Mouse (Mus musculus) midbrain, embryonic 16.5 days (tissue): ENCODE measurements around the gene Lpar1. TPM values are rescaled to one million over a fixed set of nuclear protein-coding genes. Genes with fewer than 3 reads are reported as not detected.

Experiments used
- ATAC-seq: fragments of 200-750 bp; cut with Nextera tagmentation; 2 replicates; pipeline ENCODE4 v1.8.0; 2017; ENCODE audit warnings: moderate TSS enrichment
- H3K27ac ChIP-seq: fragments of 300-500 bp; sonication (generic); 2 replicates; pipeline ENCODE4 v1.5.1; 2014; ENCODE audit warnings: mild to moderate bottlenecking, low read length, mixed read lengths
- H3K27me3 ChIP-seq: fragments of 300-500 bp; sonication (generic); 2 replicates; pipeline ENCODE4 v1.6.1; 2014; ENCODE audit warnings: low read depth, low read length, mixed read lengths; ENCODE audit not compliant: control insufficient read depth, insufficient read depth
- H3K36me3 ChIP-seq: fragments of 300-500 bp; sonication (generic); 2 replicates; pipeline ENCODE4 v1.6.1; 2014; ENCODE audit warnings: mild to moderate bottlenecking, low read length, moderate library complexity, mixed read lengths; ENCODE audit not compliant: control insufficient read depth, insufficient read depth
- H3K4me1 ChIP-seq: fragments of 300-500 bp; sonication (generic); 2 replicates; pipeline ENCODE4 v1.6.1; 2014; ENCODE audit warnings: mild to moderate bottlenecking, low read length, mixed read lengths; ENCODE audit not compliant: control insufficient read depth, insufficient read depth
- H3K4me2 ChIP-seq: fragments of 300-500 bp; sonication (generic); 2 replicates; pipeline ENCODE4 v1.6.1; 2014; ENCODE audit warnings: mild to moderate bottlenecking, low read length, mixed read lengths
- H3K4me3 ChIP-seq: fragments of 300-500 bp; sonication (generic); 2 replicates; pipeline ENCODE4 v1.5.1; 2014; ENCODE audit warnings: low read depth, mild to moderate bottlenecking, low read length, moderate library complexity, mixed read lengths
- H3K9ac ChIP-seq: fragments of 300-500 bp; sonication (generic); 2 replicates; pipeline ENCODE4 v1.6.1; 2014; ENCODE audit warnings: low read depth, low read length, mixed read lengths
- H3K9me3 ChIP-seq: fragments of 300-500 bp; sonication (generic); replicated peaks from 2 replicates; pipeline ENCODE4 v1.6.1; 2014; ENCODE audit warnings: mild to moderate bottlenecking, low read length, mixed read lengths; ENCODE audit not compliant: control insufficient read depth, poor library complexity, severe bottlenecking
- WGBS: fragments of 180-500 bp; shearing (Covaris S2); extraction: QIAGEN DNeasy Blood & Tissue Kit; methylation state at CpG from one replicate; pipeline ENCODE4 v1.1.7; 2014; 5-methylcytosine and 5-hydroxymethylcytosine counted together
- polyA plus RNA-seq: library from polyadenylated mRNA; unstranded; fragments of >200 nt; fragmentation: Nextera tagmentation; extraction: Ambion mirVana; gene quantifications from 2 replicates; pipeline ENCODE4 v1.2.1, GENCODE M21; 2015

The Lpar1 gene
- polyA plus RNA-seq, 1 experiment from 2014 or later: 23.8 TPM

GRCm38 (mm10) chr4:58423276-58423930 is 130.3 kb downstream of the Lpar1 start:
- no peaks in the 10 kb centered on the region for H3K27me3 ChIP-seq
- WGBS: 84% methylated on average over 9 of the region's 9 CpGs
- H3K27ac ChIP-seq: no peak overlapping the region
- no peaks in the 10 kb centered on the region for H3K4me1 ChIP-seq
- H3K36me3 ChIP-seq: no peaks in the 10 kb centered on the region
- no peaks in the 10 kb centered on the region for H3K9me3 ChIP-seq
- H3K4me3 ChIP-seq: no peak overlapping the region
- H3K9ac ChIP-seq: no peak overlapping the region
- no peak for ATAC-seq
- no peak overlapping the region for H3K4me2 ChIP-seq

DNA sequence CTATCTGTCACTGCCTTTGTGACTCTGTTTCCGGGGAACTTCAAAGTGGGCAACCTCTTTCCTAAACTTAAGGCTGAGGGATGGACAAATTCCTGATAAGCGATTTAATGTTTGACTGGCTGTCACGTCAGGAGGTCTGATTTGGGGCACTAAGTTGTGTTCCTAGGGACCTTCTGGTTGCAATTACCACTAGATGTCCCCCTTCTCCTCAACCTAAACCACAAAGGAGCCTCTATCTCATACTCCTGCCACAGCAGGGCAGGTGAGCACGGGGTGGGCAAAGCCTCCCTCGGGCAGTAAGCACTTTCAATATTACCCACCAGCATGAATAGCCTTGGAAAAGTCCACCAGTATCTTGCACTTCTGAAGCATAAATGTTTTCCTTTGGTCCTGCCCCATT is 134.5 kb downstream of the Lpar1 start:
- no peak overlapping the region for H3K27ac ChIP-seq
- no peak for ATAC-seq

DNA sequence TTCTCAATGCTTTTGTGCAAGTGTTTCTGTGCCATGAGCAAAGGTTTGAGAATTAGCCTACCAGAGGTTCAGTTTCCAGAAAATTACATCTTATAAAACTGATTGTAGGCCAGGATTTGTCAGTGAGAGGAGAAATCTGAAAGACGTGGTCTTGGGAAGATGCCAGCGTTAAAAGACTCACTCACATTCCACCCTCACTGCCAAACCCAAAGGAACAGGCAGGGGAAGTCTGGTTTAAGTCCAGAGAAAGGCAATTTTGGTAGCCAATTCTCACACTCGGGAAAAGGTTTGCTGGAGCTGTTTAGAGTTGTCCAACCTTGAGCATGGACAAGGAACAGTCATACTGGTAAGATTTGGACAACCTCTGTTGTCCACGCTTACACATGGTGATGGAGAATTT is 136.4 kb downstream of the Lpar1 start:
- Histone ChIP-seq H3K4me2 (no peak overlapping the region), H3K27me3 (no peaks in the 10 kb centered on the region), H3K9me3 (no peaks in the 10 kb centered on the region), H3K9ac (no peak overlapping the region), H3K36me3 (no peaks in the 10 kb centered on the region), H3K27ac (no peak overlapping the region), H3K4me3 (no peak overlapping the region), H3K4me1 (no peaks in the 10 kb centered on the region)
- WGBS: 84% methylated on average over 4 of the region's 4 CpGs
- no peak for ATAC-seq

More for the DNA sequence above, 134.5 kb downstream of the Lpar1 start:
- Histone ChIP-seq H3K9ac (no peak overlapping the region), H3K27me3 (no peaks in the 10 kb centered on the region), H3K4me3 (no peak overlapping the region), H3K36me3 (no peaks in the 10 kb centered on the region), H3K9me3 (no peaks in the 10 kb centered on the region), H3K4me1 (no peaks in the 10 kb centered on the region), H3K4me2 (no peak overlapping the region)
- WGBS: 57% methylated on average over 5 of the region's 5 CpGs

- 94% methylated on average over 3 of the region's 3 CpGs for WGBS
- Histone ChIP-seq H3K9ac (no peak overlapping the region), H3K36me3 (no peaks in the 10 kb centered on the region), H3K27me3 (no peaks in the 10 kb centered on the region), H3K27ac (no peak overlapping the region), H3K4me3 (no peak overlapping the region), H3K9me3 (no peaks in the 10 kb centered on the region), H3K4me1 (no peaks in the 10 kb centered on the region), H3K4me2 (no peak overlapping the region)
- ATAC-seq: no peak
Measured at GRCm38 (mm10) chr4:58415537-58415936, 138.2 kb downstream of the Lpar1 start.

- Histone ChIP-seq H3K9ac (no peak overlapping the region), H3K27me3 (no peaks in the 10 kb centered on the region), H3K4me3 (no peak overlapping the region), H3K9me3 (no peaks in the 10 kb centered on the region), H3K36me3 (no peaks in the 10 kb centered on the region), H3K27ac (no peak overlapping the region), H3K4me1 (no peaks in the 10 kb centered on the region), H3K4me2 (no peak overlapping the region)
- ATAC-seq: no peak
- 81% methylated on average over 13 of the region's 13 CpGs for WGBS
Measured at GRCm38 (mm10) chr4:58413188-58414185, 140.2 kb downstream of the Lpar1 start.

GRCm38 (mm10) chr4:58401973-58402501 is 151.7 kb downstream of the Lpar1 start:
- no peaks in the 10 kb centered on the region for H3K9me3 ChIP-seq
- no peak overlapping the region for H3K9ac ChIP-seq
- H3K27me3 ChIP-seq: no peaks in the 10 kb centered on the region
- WGBS: 82% methylated on average over 4 of the region's 4 CpGs
- H3K36me3 ChIP-seq: no peaks in the 10 kb centered on the region
- no peak overlapping the region for H3K4me2 ChIP-seq
- H3K27ac ChIP-seq: no peak overlapping the region
- no peak overlapping the region for H3K4me3 ChIP-seq
- H3K4me1 ChIP-seq: no peaks in the 10 kb centered on the region
- no peak for ATAC-seq

- Histone ChIP-seq H3K9me3 (no peaks in the 10 kb centered on the region), H3K4me3 (no peak overlapping the region), H3K27ac (no peak overlapping the region), H3K9ac (no peak overlapping the region), H3K4me1 (no peaks in the 10 kb centered on the region), H3K4me2 (no peak overlapping the region), H3K36me3 (no peaks in the 10 kb centered on the region), H3K27me3 (no peaks in the 10 kb centered on the region)
- no peak for ATAC-seq
- WGBS: 92% methylated on average over 12 of the region's 12 CpGs
Measured at GRCm38 (mm10) chr4:58400861-58401341, 152.8 kb downstream of the Lpar1 start.
